Mouse (Mus musculus): ENCODE results near the gene Pald1. TPM values are rescaled to one million over a fixed set of nuclear protein-coding genes. Genes with fewer than 3 reads are reported as not detected.
A peak's percentile ranks its signal among the peaks of the same experiment; 100 is the strongest.

Pald1 gene
- 35.8 and 36.0 TPM in 2 replicates for polyA plus RNA-seq (2011; ENCODE audit: insufficient read depth, insufficient read length, low read depth, missing spikeins)

DNA sequence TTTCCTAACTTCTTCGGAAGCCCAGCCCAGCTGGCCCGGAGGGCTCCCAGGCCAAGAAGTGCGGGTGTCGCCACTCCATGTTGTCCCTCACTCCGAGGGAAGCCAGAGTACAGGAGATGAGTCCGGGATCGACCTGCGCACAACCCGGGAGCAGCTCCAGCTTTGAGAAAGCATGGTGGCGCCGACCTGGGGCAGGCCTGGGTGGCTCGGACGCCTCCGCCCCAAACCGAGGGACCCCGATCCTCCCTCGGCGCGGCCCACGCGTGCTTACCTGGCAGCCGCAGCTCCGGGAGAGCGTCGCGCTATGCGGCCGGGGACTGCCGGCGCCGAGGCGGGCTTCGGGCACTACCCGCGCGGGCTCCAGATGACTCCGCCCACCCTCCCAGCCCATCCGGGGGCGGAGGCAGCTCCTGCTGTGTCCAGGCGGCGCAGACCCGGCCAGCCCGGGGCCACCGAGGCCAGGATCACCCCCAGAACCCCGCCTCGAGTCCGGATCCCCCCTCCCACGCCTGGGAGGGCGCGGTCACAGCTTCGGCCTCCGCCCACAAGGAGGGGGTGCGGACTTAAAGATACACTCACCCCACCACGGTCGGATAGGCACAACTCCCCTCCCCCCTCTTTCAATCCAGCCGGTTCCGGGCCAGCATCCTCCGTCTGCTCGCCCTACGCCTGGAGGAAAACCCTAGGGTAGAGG is at the start of gene Pald1:
Gene Pald1, minus strand, starts transcription at position 510 of the 694 bp plus-strand sequence.
- H3K36me3 ChIP-seq (ENCODE audit: control insufficient read depth, insufficient read depth, low read length, poor library complexity, severe bottlenecking): no peaks in the 10 kb centered on the region
- H3K9me3 ChIP-seq (replicated peaks; ENCODE audit: control insufficient read depth, insufficient read depth, low read length, poor library complexity, severe bottlenecking): no peaks in the 10 kb centered on the region
- H3K9ac ChIP-seq (ENCODE audit: low read depth, poor library complexity, severe bottlenecking): peak within 1 kb of the TSS; percentile 72
- H3K4me3 ChIP-seq (ENCODE audit: low read depth, low read length): peak within 1 kb of the TSS; percentile 76
- no peaks in the 10 kb centered on the region for H3K27me3 ChIP-seq (ENCODE audit: control insufficient read depth, insufficient read depth, low read length, poor library complexity, severe bottlenecking)
- H3K4me1 ChIP-seq (ENCODE audit: control insufficient read depth, insufficient read depth, low read length): peaks cover 11% of the 10 kb centered on the region
- H3K27ac ChIP-seq (ENCODE audit: insufficient read depth, low read length): peak within 1 kb of the TSS; percentile 68
- no peak for TF ChIP-seq CTCF (IDR thresholded peaks at IDR 0.05; ENCODE audit: low read depth, low read length)
- TF ChIP-seq POLR2A (IDR thresholded peaks at IDR 0.05; ENCODE audit: insufficient read depth, low read length): peak; percentile 23
- TF ChIP-seq EP300 (IDR thresholded peaks at IDR 0.05; ENCODE audit: insufficient read depth, low read depth, low read length): peak; percentile 67; the same call in 1 of the 2 replicates

- Histone ChIP-seq H3K36me3 (ENCODE audit: control insufficient read depth, insufficient read depth, low read length, poor library complexity, severe bottlenecking) (peaks cover 51% of the 10 kb centered on the region), H3K27me3 (ENCODE audit: control insufficient read depth, insufficient read depth, low read length, poor library complexity, severe bottlenecking) (no peaks in the 10 kb centered on the region), H3K4me3 (ENCODE audit: low read depth, low read length) (no peak overlapping the region), H3K9ac (ENCODE audit: low read depth, poor library complexity, severe bottlenecking) (no peak overlapping the region), H3K27ac (ENCODE audit: insufficient read depth, low read length) (no peak overlapping the region), H3K4me1 (ENCODE audit: control insufficient read depth, insufficient read depth, low read length) (no peaks in the 10 kb centered on the region), H3K9me3 (replicated peaks; ENCODE audit: control insufficient read depth, insufficient read depth, low read length, poor library complexity, severe bottlenecking) (no peaks in the 10 kb centered on the region)
- TF ChIP-seq POLR2A (IDR thresholded peaks at IDR 0.05; ENCODE audit: insufficient read depth, low read length) (no peak), EP300 (IDR thresholded peaks at IDR 0.05; ENCODE audit: insufficient read depth, low read depth, low read length) (no peak), CTCF (IDR thresholded peaks at IDR 0.05; ENCODE audit: low read depth, low read length) (no peak)
These were observed 48.0 kb upstream of the Pald1 start for GRCm38 (mm10) chr10:61431375-61431774.

GRCm38 (mm10) chr10:61429043-61429442 is 45.7 kb upstream of the Pald1 start:
- Histone ChIP-seq H3K9ac (ENCODE audit: low read depth, poor library complexity, severe bottlenecking) (no peak overlapping the region), H3K4me1 (ENCODE audit: control insufficient read depth, insufficient read depth, low read length) (no peaks in the 10 kb centered on the region), H3K9me3 (replicated peaks; ENCODE audit: control insufficient read depth, insufficient read depth, low read length, poor library complexity, severe bottlenecking) (no peaks in the 10 kb centered on the region), H3K36me3 (ENCODE audit: control insufficient read depth, insufficient read depth, low read length, poor library complexity, severe bottlenecking) (peaks cover 48% of the 10 kb centered on the region), H3K4me3 (ENCODE audit: low read depth, low read length) (no peak overlapping the region), H3K27ac (ENCODE audit: insufficient read depth, low read length) (no peak overlapping the region), H3K27me3 (ENCODE audit: control insufficient read depth, insufficient read depth, low read length, poor library complexity, severe bottlenecking) (no peaks in the 10 kb centered on the region)
- TF ChIP-seq CTCF (IDR thresholded peaks at IDR 0.05; ENCODE audit: low read depth, low read length) (no peak), EP300 (IDR thresholded peaks at IDR 0.05; ENCODE audit: insufficient read depth, low read depth, low read length) (no peak), POLR2A (IDR thresholded peaks at IDR 0.05; ENCODE audit: insufficient read depth, low read length) (no peak)

GRCm38 (mm10) chr10:61428416-61428815 is 45.1 kb upstream of the Pald1 start:
- H3K4me3 ChIP-seq (ENCODE audit: low read depth, low read length): no peak overlapping the region
- H3K9me3 ChIP-seq (replicated peaks; ENCODE audit: control insufficient read depth, insufficient read depth, low read length, poor library complexity, severe bottlenecking): no peaks in the 10 kb centered on the region
- peaks cover 2% of the 10 kb centered on the region for H3K4me1 ChIP-seq (ENCODE audit: control insufficient read depth, insufficient read depth, low read length)
- H3K9ac ChIP-seq (ENCODE audit: low read depth, poor library complexity, severe bottlenecking): no peak overlapping the region
- H3K27me3 ChIP-seq (ENCODE audit: control insufficient read depth, insufficient read depth, low read length, poor library complexity, severe bottlenecking): no peaks in the 10 kb centered on the region
- no peak overlapping the region for H3K27ac ChIP-seq (ENCODE audit: insufficient read depth, low read length)
- TF ChIP-seq POLR2A (IDR thresholded peaks at IDR 0.05; ENCODE audit: insufficient read depth, low read length) (no peak), CTCF (IDR thresholded peaks at IDR 0.05; ENCODE audit: low read depth, low read length) (no peak), EP300 (IDR thresholded peaks at IDR 0.05; ENCODE audit: insufficient read depth, low read depth, low read length) (no peak)
- H3K36me3 ChIP-seq (ENCODE audit: control insufficient read depth, insufficient read depth, low read length, poor library complexity, severe bottlenecking): peaks cover 47% of the 10 kb centered on the region

- H3K4me3 ChIP-seq (ENCODE audit: low read depth, low read length): no peak overlapping the region
- no peaks in the 10 kb centered on the region for H3K9me3 ChIP-seq (replicated peaks; ENCODE audit: control insufficient read depth, insufficient read depth, low read length, poor library complexity, severe bottlenecking)
- peaks cover 2% of the 10 kb centered on the region for H3K4me1 ChIP-seq (ENCODE audit: control insufficient read depth, insufficient read depth, low read length)
- no peaks in the 10 kb centered on the region for H3K27me3 ChIP-seq (ENCODE audit: control insufficient read depth, insufficient read depth, low read length, poor library complexity, severe bottlenecking)
- no peak overlapping the region for H3K9ac ChIP-seq (ENCODE audit: low read depth, poor library complexity, severe bottlenecking)
- H3K27ac ChIP-seq (ENCODE audit: insufficient read depth, low read length): no peak overlapping the region
- TF ChIP-seq EP300 (IDR thresholded peaks at IDR 0.05; ENCODE audit: insufficient read depth, low read depth, low read length): no peak
- peaks cover 48% of the 10 kb centered on the region for H3K36me3 ChIP-seq (ENCODE audit: control insufficient read depth, insufficient read depth, low read length, poor library complexity, severe bottlenecking)
These were observed 44.6 kb upstream of the Pald1 start for GRCm38 (mm10) chr10:61427951-61428350.

GRCm38 (mm10) chr10:61426251-61426757 is 43.0 kb upstream of the Pald1 start:
- TF ChIP-seq CTCF (IDR thresholded peaks at IDR 0.05; ENCODE audit: low read depth, low read length) (no peak), EP300 (IDR thresholded peaks at IDR 0.05; ENCODE audit: insufficient read depth, low read depth, low read length) (no peak), POLR2A (IDR thresholded peaks at IDR 0.05; ENCODE audit: insufficient read depth, low read length) (no peak)
- Histone ChIP-seq H3K9ac (ENCODE audit: low read depth, poor library complexity, severe bottlenecking) (no peak overlapping the region), H3K36me3 (ENCODE audit: control insufficient read depth, insufficient read depth, low read length, poor library complexity, severe bottlenecking) (peaks cover 42% of the 10 kb centered on the region), H3K27me3 (ENCODE audit: control insufficient read depth, insufficient read depth, low read length, poor library complexity, severe bottlenecking) (no peaks in the 10 kb centered on the region), H3K4me3 (ENCODE audit: low read depth, low read length) (no peak overlapping the region), H3K27ac (ENCODE audit: insufficient read depth, low read length) (peak overlapping the region; percentile 22; the same call in 1 of the 2 replicates), H3K4me1 (ENCODE audit: control insufficient read depth, insufficient read depth, low read length) (peaks cover 2% of the 10 kb centered on the region), H3K9me3 (replicated peaks; ENCODE audit: control insufficient read depth, insufficient read depth, low read length, poor library complexity, severe bottlenecking) (no peaks in the 10 kb centered on the region)

All from ES-Bruce4 (cell line).